Mouse (Mus musculus): ENCODE data around the gene Pex14. TPM values are rescaled to one million over a fixed set of nuclear protein-coding genes. Genes with fewer than 3 reads are reported as not detected.
"Not testable (repeated sequence)": the region's sequence is repeated elsewhere in the genome, so short reads cannot be mapped to it uniquely, and the experiment has no call there.

Pex14 gene
- polyA plus RNA-seq, 1 experiment from 2014 or later, result 49.8 TPM

DNA sequence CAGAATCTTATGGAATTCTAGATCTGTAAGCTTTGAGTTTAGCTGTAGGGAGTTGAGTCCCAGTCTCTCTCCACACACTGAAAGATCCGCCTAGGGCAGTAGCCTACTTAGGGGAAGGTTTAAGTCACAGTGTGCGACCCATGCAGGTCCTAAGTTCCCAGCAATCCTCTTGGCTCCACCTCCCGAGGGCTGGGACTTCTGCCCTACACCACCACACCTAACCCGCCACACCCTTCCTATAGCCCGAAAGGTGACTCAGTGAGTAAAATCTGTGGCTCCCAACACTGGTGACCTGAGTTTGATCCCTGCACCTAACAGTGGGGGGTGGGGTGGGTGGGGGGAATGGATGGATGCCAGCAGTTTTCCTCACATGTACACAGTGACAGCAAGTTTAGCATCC, 23.8 kb upstream of the Pex14 start:
- H3K9me3 ChIP-seq (replicated peaks; ENCODE audit: control insufficient read depth, low read length), result no peaks in the 10 kb centered on the region
- no peak overlapping the region for H3K4me2 ChIP-seq (ENCODE audit: low read depth, low read length)
- H3K27me3 ChIP-seq (ENCODE audit: control insufficient read depth, insufficient read depth, low read length), result no peaks in the 10 kb centered on the region
- H3K9ac ChIP-seq (ENCODE audit: low read length), result no peak overlapping the region
- no peaks in the 10 kb centered on the region for H3K4me1 ChIP-seq (ENCODE audit: control insufficient read depth, insufficient read depth, low read length)
- no peak overlapping the region for H3K4me3 ChIP-seq (replicated peaks; ENCODE audit: low read length)
- H3K27ac ChIP-seq (ENCODE audit: low read length), result no peak overlapping the region
- ATAC-seq (ENCODE audit: insufficient read depth, low FRiP score), result peak; percentile 57; the same call in 1 of the 2 replicates
- WGBS, result 50% methylated on average over 5 of the region's 5 CpGs
- no peaks in the 10 kb centered on the region for H3K36me3 ChIP-seq (ENCODE audit: control insufficient read depth, insufficient read depth, low read length)

DNA sequence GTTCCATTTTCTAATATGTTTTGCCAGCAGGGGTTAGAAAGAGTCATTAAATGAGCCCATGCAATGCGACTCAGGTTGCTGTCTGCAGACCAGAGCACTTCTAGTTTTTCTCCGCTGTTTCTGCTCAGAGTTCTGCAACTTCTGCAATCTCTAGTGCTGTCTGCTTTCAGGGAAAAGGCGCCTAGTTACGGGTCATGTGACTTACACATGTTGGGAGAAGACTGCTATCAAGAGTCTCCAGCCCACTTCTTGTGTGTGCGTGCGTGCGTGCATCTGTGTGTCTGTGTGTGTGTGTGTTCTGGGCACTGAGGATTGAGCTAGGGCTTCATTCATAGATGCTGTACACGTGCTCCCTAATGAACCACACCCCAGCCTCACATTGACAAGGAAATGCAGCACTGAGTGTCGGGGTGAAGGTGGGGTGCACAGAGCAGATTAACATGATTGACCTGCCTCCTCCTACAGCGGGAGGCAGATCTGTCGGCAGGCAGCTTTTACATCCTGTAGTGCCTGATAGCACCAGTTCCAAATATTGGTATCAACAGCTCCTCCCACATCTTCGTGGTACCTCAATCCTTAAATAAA, 20.4 kb upstream of the Pex14 start:
- H3K9ac ChIP-seq (ENCODE audit: low read length); H3K27me3 ChIP-seq (ENCODE audit: control insufficient read depth, insufficient read depth, low read length); H3K27ac ChIP-seq (ENCODE audit: low read length); H3K4me1 ChIP-seq (ENCODE audit: control insufficient read depth, insufficient read depth, low read length); ATAC-seq (ENCODE audit: insufficient read depth, low FRiP score); H3K4me3 ChIP-seq (replicated peaks; ENCODE audit: low read length); H3K4me2 ChIP-seq (ENCODE audit: low read depth, low read length); H3K9me3 ChIP-seq (replicated peaks; ENCODE audit: control insufficient read depth, low read length); H3K36me3 ChIP-seq (ENCODE audit: control insufficient read depth, insufficient read depth, low read length): not testable (repeated sequence)
- 70% methylated on average over 12 of the region's 12 CpGs for WGBS

DNA sequence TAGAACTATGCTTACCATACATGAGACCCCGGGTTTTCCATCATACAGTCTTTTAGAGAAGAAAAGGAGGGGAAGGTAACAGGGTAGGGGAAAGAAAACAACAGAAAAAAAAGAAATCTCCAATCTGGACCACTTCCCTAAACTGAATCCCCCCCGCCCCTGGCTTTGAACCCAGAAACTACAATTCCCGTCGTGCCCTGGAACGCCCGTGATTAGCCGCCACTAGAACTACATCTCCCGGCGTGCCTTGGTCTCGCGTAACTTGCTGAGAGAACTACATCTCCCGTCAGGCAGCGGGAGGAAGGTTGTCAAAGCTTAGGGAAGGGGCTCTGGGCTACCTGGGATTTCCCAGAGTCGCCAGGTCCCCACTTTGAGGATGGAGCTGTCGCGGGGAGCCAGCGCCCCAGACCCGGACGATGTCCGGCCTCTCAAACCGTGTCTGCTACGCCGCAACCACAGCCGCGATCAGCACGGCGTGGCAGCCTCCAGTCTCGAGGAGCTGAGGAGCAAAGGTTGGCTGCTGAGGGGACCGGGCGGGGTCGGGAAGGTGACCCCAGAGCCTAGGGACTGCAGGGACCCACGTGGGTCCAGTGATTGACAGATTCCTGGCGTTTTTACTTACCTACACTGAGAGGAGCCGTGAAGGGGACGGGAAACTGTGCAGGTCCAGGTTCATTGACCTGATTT, 4.3 kb upstream of the Pex14 start, which contains the start of gene Dffa:
Gene Dffa, plus strand, starts transcription at position 272 of the 687 bp plus-strand sequence.
- Histone ChIP-seq H3K9me3 (replicated peaks; ENCODE audit: control insufficient read depth, low read length) (no peaks in the 10 kb centered on the region), H3K36me3 (ENCODE audit: control insufficient read depth, insufficient read depth, low read length) (no peaks in the 10 kb centered on the region), H3K9ac (ENCODE audit: low read length) (peak within 1 kb of the TSS; percentile 83), H3K27me3 (ENCODE audit: control insufficient read depth, insufficient read depth, low read length) (no peaks in the 10 kb centered on the region), H3K4me3 (replicated peaks; ENCODE audit: low read length) (peak within 1 kb of the TSS; percentile 96), H3K27ac (ENCODE audit: low read length) (peak within 1 kb of the TSS; percentile 40; the same call in 1 of the 2 replicates), H3K4me2 (ENCODE audit: low read depth, low read length) (peak within 1 kb of the TSS; percentile 72), H3K4me1 (ENCODE audit: control insufficient read depth, insufficient read depth, low read length) (peaks cover 3% of the 10 kb centered on the region; the same call in 1 of the 2 replicates)
- WGBS, result under 1% methylated on average over 35 of the region's 35 CpGs
- peak; percentile 85 for ATAC-seq (ENCODE audit: insufficient read depth, low FRiP score)

DNA sequence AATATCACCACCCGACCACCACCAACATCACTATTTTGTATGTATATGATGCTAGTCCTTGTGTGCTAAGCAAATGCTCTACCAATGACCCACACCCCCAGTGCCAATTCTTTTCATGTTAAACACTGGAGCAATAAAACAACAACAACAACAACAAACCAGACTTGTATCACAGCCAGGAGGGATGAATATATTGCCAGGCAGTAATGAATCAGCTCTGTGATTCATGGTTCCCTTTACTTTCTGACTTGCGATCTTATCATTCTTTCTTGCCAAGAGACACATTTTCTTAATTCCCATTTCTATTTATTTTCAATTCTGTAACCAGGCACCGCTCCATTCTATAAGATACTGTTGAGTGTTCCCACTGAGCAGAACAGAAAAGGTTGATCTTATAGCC, 1.8 kb upstream of the Pex14 start:
- no peaks in the 10 kb centered on the region for H3K9me3 ChIP-seq (replicated peaks; ENCODE audit: control insufficient read depth, low read length)
- no peak overlapping the region for H3K4me3 ChIP-seq (replicated peaks; ENCODE audit: low read length)
- H3K9ac ChIP-seq (ENCODE audit: low read length), result no peak overlapping the region
- H3K27me3 ChIP-seq (ENCODE audit: control insufficient read depth, insufficient read depth, low read length), result no peaks in the 10 kb centered on the region
- no peaks in the 10 kb centered on the region for H3K36me3 ChIP-seq (ENCODE audit: control insufficient read depth, insufficient read depth, low read length)
- no peak overlapping the region for H3K27ac ChIP-seq (ENCODE audit: low read length)
- H3K4me2 ChIP-seq (ENCODE audit: low read depth, low read length), result no peak overlapping the region
- 77% methylated on average over 3 of the region's 3 CpGs for WGBS
- ATAC-seq (ENCODE audit: insufficient read depth, low FRiP score), result no peak
- H3K4me1 ChIP-seq (ENCODE audit: control insufficient read depth, insufficient read depth, low read length), result peaks cover 13% of the 10 kb centered on the region

DNA sequence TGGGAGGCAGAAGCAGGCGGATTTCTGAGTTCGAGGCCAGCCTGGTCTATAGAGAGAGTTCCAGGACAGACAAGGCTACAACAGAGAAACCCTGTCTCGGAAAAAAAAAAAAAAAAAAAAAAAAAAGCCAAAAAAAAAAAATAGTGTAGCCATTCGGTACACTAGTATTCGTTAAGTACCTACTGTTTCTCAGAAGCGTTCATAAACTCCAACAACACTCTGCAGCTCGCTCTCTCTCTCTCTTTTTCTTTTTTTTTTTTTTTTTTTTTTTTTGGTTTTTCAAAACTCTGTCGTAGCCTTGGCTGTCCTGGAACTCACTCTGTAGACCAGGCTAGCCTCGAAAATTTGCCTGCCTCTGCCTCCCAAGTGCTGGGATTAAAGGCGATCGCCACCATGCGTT, 773 bp upstream of the Pex14 start:
- WGBS, result 87% methylated on average over 12 of the region's 12 CpGs
- not testable (repeated sequence) for H3K27ac ChIP-seq (ENCODE audit: low read length); H3K27me3 ChIP-seq (ENCODE audit: control insufficient read depth, insufficient read depth, low read length); ATAC-seq (ENCODE audit: insufficient read depth, low FRiP score); H3K9ac ChIP-seq (ENCODE audit: low read length); H3K9me3 ChIP-seq (replicated peaks; ENCODE audit: control insufficient read depth, low read length); H3K4me2 ChIP-seq (ENCODE audit: low read depth, low read length); H3K36me3 ChIP-seq (ENCODE audit: control insufficient read depth, insufficient read depth, low read length); H3K4me3 ChIP-seq (replicated peaks; ENCODE audit: low read length)
- peaks cover 13% of the 10 kb centered on the region for H3K4me1 ChIP-seq (ENCODE audit: control insufficient read depth, insufficient read depth, low read length)

DNA sequence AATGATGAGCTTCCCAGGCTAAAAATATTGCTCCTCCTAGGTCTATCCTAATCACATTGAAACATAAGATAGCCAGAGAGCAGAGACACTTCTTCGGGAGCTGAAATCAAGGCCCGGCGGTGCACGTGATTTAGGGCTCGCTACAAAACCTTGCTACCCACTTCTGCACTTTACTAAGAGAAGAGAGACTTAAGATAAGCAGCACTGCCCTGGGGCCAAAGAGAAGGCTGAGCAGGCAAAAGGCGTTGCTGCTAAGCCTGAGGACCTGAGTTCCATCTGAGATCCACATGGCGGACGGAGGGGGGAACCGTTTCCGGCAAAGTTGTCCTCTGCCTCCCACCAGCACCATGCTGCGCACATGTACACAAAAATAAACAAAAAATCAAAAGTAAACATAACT, 1.1 kb downstream of the Pex14 start:
- no peak for ATAC-seq (ENCODE audit: insufficient read depth, low FRiP score)
- Histone ChIP-seq H3K27me3 (ENCODE audit: control insufficient read depth, insufficient read depth, low read length) (no peaks in the 10 kb centered on the region), H3K4me2 (ENCODE audit: low read depth, low read length) (peak overlapping the region; percentile 99), H3K9ac (ENCODE audit: low read length) (peak overlapping the region; percentile 97), H3K27ac (ENCODE audit: low read length) (no peak overlapping the region), H3K4me1 (ENCODE audit: control insufficient read depth, insufficient read depth, low read length) (peaks cover 10% of the 10 kb centered on the region), H3K36me3 (ENCODE audit: control insufficient read depth, insufficient read depth, low read length) (peaks cover 5% of the 10 kb centered on the region; the same call in 1 of the 2 replicates), H3K9me3 (replicated peaks; ENCODE audit: control insufficient read depth, low read length) (no peaks in the 10 kb centered on the region), H3K4me3 (replicated peaks; ENCODE audit: low read length) (peak overlapping the region; percentile 100)
- WGBS, result 6% methylated on average over 11 of the region's 11 CpGs

DNA sequence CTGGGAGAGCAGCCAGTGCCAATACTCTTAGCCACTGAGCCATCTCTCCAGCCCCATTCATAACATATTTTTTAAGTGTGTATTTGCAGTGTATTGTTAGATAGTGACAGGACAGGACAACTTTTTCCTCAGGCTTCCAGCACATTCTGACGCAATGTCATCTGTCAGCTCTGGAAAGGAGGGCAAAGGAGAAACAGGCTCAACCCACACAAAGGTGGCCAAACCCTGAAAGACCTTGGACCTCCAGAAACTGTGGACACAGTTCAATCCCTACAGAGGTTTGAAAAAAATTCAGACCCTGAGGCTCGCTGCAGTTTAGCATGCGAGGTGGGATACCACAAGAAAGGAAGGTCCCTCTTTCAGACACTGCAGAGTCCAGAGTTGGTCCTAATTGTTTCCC, 1.7 kb downstream of the Pex14 start:
- WGBS, result 67% methylated on average over 3 of the region's 3 CpGs
- no peak for ATAC-seq (ENCODE audit: insufficient read depth, low FRiP score)
- H3K9me3 ChIP-seq (replicated peaks; ENCODE audit: control insufficient read depth, low read length), result no peaks in the 10 kb centered on the region
- H3K27me3 ChIP-seq (ENCODE audit: control insufficient read depth, insufficient read depth, low read length), result no peaks in the 10 kb centered on the region
- H3K4me1 ChIP-seq (ENCODE audit: control insufficient read depth, insufficient read depth, low read length), result peaks cover 10% of the 10 kb centered on the region
- peak overlapping the region; percentile 100 for H3K4me3 ChIP-seq (replicated peaks; ENCODE audit: low read length)
- 0 out of 2 replicates have a peak overlapping the region, but pooled peaks have one; percentile 18 for H3K27ac ChIP-seq (ENCODE audit: low read length)
- peaks cover 5% of the 10 kb centered on the region; the same call in 1 of the 2 replicates for H3K36me3 ChIP-seq (ENCODE audit: control insufficient read depth, insufficient read depth, low read length)
- peak overlapping the region; percentile 97 for H3K9ac ChIP-seq (ENCODE audit: low read length)
- H3K4me2 ChIP-seq (ENCODE audit: low read depth, low read length), result peak overlapping the region; percentile 99; the same call in 1 of the 2 replicates

DNA sequence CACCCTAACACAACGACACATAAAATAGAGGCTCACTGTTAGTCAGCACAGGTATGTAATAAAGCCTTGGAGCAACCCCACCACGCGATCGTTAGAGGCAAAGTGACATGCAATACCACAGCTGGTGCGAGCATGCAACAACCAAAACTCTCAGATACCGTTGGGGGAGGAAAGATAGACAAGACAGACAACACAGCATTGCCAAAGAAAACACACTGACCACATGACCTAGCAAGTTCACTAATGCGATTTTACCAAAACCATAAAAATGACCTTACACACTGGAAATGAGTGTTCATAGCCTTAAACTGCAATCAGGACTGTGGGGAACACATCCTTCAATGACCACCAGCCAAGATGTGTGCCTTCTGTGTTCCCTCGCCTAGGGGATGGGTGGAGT, 8.3 kb downstream of the Pex14 start:
- Histone ChIP-seq H3K36me3 (ENCODE audit: control insufficient read depth, insufficient read depth, low read length) (peaks cover 5% of the 10 kb centered on the region; the same call in 1 of the 2 replicates), H3K9ac (ENCODE audit: low read length) (no peak overlapping the region), H3K4me2 (ENCODE audit: low read depth, low read length) (no peak overlapping the region), H3K4me3 (replicated peaks; ENCODE audit: low read length) (no peak overlapping the region), H3K27me3 (ENCODE audit: control insufficient read depth, insufficient read depth, low read length) (no peaks in the 10 kb centered on the region), H3K9me3 (replicated peaks; ENCODE audit: control insufficient read depth, low read length) (no peaks in the 10 kb centered on the region), H3K4me1 (ENCODE audit: control insufficient read depth, insufficient read depth, low read length) (no peaks in the 10 kb centered on the region), H3K27ac (ENCODE audit: low read length) (no peak overlapping the region)
- ATAC-seq (ENCODE audit: insufficient read depth, low FRiP score), result no peak
- 78% methylated on average over 8 of the region's 8 CpGs for WGBS

DNA sequence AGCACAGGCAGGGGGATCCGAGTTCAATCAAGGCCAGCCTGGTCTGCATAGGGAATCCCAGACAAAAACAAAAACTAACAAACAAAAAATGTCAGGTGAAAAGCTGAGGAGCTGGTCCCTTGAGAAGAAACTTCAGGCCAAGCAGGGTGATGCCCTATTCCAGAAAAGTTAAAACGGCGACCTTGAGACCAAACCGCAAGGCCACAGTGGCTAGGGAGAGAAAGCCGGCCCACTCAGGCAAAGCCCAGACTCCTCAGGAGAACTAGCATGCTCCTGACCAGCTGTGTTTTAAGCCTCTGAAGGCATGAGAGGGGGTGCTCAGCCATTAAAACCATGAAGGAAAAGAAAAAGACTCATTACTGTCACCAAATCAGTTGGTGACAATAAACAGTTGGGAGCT, 14.3 kb downstream of the Pex14 start:
- Histone ChIP-seq H3K9ac (ENCODE audit: low read length) (no peak overlapping the region), H3K4me3 (replicated peaks; ENCODE audit: low read length) (no peak overlapping the region), H3K27ac (ENCODE audit: low read length) (no peak overlapping the region), H3K27me3 (ENCODE audit: control insufficient read depth, insufficient read depth, low read length) (no peaks in the 10 kb centered on the region), H3K36me3 (ENCODE audit: control insufficient read depth, insufficient read depth, low read length) (no peaks in the 10 kb centered on the region), H3K9me3 (replicated peaks; ENCODE audit: control insufficient read depth, low read length) (no peaks in the 10 kb centered on the region), H3K4me1 (ENCODE audit: control insufficient read depth, insufficient read depth, low read length) (peaks cover 9% of the 10 kb centered on the region; the same call in 1 of the 2 replicates), H3K4me2 (ENCODE audit: low read depth, low read length) (no peak overlapping the region)
- 75% methylated on average over 5 of the region's 5 CpGs for WGBS
- no peak for ATAC-seq (ENCODE audit: insufficient read depth, low FRiP score)
